Mouse (Mus musculus): Measurements from ENCODE around the gene Smarca5. TPM values are rescaled to one million over a fixed set of nuclear protein-coding genes. Genes with fewer than 3 reads are reported as not detected.

Smarca5 gene
- polyA plus RNA-seq (2012; rRNA removed), result 14.7 and 17.2 TPM in 2 replicates

- DNase-seq (ENCODE audit: low spot score), result peak; percentile 96
Observed at GRCm38 (mm10) chr8:80739155-80739924, at the start of gene Smarca5. Smarca5 (minus strand) TSS chr8:80739497.

- DNase-seq (ENCODE audit: low spot score), result no peak
Observed at GRCm38 (mm10) chr8:80784559-80784958, 45.3 kb upstream of the Smarca5 start.

GRCm38 (mm10) chr8:80783271-80783670 is 44.0 kb upstream of the Smarca5 start:
- no peak for DNase-seq (ENCODE audit: low spot score)

GRCm38 (mm10) chr8:80781338-80781737 is 42.0 kb upstream of the Smarca5 start:
- DNase-seq (ENCODE audit: low spot score), result no peak

GRCm38 (mm10) chr8:80780271-80780670 is 41.0 kb upstream of the Smarca5 start:
- no peak for DNase-seq (ENCODE audit: low spot score)

- no peak for DNase-seq (ENCODE audit: low spot score)
Observed at GRCm38 (mm10) chr8:80776436-80776835, 37.1 kb upstream of the Smarca5 start.

- DNase-seq (ENCODE audit: low spot score), result no peak
Observed at GRCm38 (mm10) chr8:80772732-80773460, 33.6 kb upstream of the Smarca5 start.

GRCm38 (mm10) chr8:80768451-80768850 is 29.2 kb upstream of the Smarca5 start:
- no peak for DNase-seq (ENCODE audit: low spot score)

GRCm38 (mm10) chr8:80753017-80753715 is 13.9 kb upstream of the Smarca5 start:
- peak; percentile 49 for DNase-seq (ENCODE audit: low spot score)

GRCm38 (mm10) chr8:80752429-80752828 is 13.1 kb upstream of the Smarca5 start:
- no peak for DNase-seq (ENCODE audit: low spot score)

- no peak for DNase-seq (ENCODE audit: low spot score)
Observed at GRCm38 (mm10) chr8:80749091-80749490, 9.8 kb upstream of the Smarca5 start.

- no peak for DNase-seq (ENCODE audit: low spot score)
Observed at GRCm38 (mm10) chr8:80739932-80740331, 635 bp upstream of the Smarca5 start.

GRCm38 (mm10) chr8:80738388-80739154 is 726 bp downstream of the Smarca5 start:
- peak; percentile 40 for DNase-seq (ENCODE audit: low spot score)

- DNase-seq (ENCODE audit: low spot score), result no peak
Observed at GRCm38 (mm10) chr8:80738046-80738387, 1.3 kb downstream of the Smarca5 start.

GRCm38 (mm10) chr8:80732326-80732725 is 7.0 kb downstream of the Smarca5 start:
- DNase-seq (ENCODE audit: low spot score), result no peak

GRCm38 (mm10) chr8:80714461-80714860 is 24.8 kb downstream of the Smarca5 start:
- DNase-seq (ENCODE audit: low spot score), result no peak

GRCm38 (mm10) chr8:80710670-80711400 is 28.5 kb downstream of the Smarca5 start:
- no peak for DNase-seq (ENCODE audit: low spot score)

- DNase-seq (ENCODE audit: low spot score), result peak; percentile 33
Observed at GRCm38 (mm10) chr8:80688141-80688540, 51.2 kb downstream of the Smarca5 start.

- no peak for DNase-seq (ENCODE audit: low spot score)
Observed at GRCm38 (mm10) chr8:80683756-80684335, 55.5 kb downstream of the Smarca5 start.

- DNase-seq (ENCODE audit: low spot score), result no peak
Observed at GRCm38 (mm10) chr8:80682594-80682993, 56.7 kb downstream of the Smarca5 start.

All from urinary bladder, adult 2 months (tissue).